Mouse (Mus musculus): ENCODE data around the gene Gpsm2. TPM values are rescaled to one million over a fixed set of nuclear protein-coding genes. Genes with fewer than 3 reads are reported as not detected.

The Gpsm2 gene
- polyA plus RNA-seq, 1 experiment from 2014 or later: 22.7 TPM

DNA sequence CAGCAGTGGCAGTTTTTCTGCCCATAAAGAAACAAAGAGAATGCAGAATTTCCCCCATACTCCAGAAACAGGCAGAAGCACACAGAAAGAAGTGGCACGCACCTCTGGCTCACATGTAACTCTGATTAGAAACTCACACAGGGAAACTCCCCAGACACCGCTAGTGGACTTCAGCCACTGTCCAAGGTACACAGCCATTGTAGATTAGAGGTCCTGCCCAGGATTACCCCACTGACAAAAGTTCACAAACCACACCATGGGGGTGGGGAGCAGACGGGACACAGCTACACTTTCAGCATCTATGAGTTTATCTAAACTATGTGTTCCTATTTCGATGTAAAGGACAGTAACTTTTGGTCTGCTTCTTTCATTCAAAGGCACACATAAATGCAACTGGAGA is 7.3 kb downstream of the Gpsm2 start:
- no peak for DNase-seq (ENCODE audit: low spot score)
- 97% methylated on average over 4 of the region's 4 CpGs for WGBS
- ATAC-seq (ENCODE audit: low FRiP score): no peak
- H3K4me2 ChIP-seq (replicated peaks): no peak overlapping the region
- no peak overlapping the region for H3K27ac ChIP-seq
- no peaks in the 10 kb centered on the region; the same call in 1 of the 2 replicates for H3K4me1 ChIP-seq (replicated peaks; ENCODE audit: control insufficient read depth, insufficient read depth, low read length)
- no peak overlapping the region for H3K9ac ChIP-seq
- H3K9me3 ChIP-seq (ENCODE audit: control insufficient read depth, low read length): no peaks in the 10 kb centered on the region
- H3K27me3 ChIP-seq (ENCODE audit: control insufficient read depth, insufficient read depth, low read length): no peaks in the 10 kb centered on the region
- H3K36me3 ChIP-seq (replicated peaks; ENCODE audit: control insufficient read depth, insufficient read depth): no peaks in the 10 kb centered on the region
- H3K4me3 ChIP-seq (replicated peaks; ENCODE audit: low read length): no peak overlapping the region

DNA sequence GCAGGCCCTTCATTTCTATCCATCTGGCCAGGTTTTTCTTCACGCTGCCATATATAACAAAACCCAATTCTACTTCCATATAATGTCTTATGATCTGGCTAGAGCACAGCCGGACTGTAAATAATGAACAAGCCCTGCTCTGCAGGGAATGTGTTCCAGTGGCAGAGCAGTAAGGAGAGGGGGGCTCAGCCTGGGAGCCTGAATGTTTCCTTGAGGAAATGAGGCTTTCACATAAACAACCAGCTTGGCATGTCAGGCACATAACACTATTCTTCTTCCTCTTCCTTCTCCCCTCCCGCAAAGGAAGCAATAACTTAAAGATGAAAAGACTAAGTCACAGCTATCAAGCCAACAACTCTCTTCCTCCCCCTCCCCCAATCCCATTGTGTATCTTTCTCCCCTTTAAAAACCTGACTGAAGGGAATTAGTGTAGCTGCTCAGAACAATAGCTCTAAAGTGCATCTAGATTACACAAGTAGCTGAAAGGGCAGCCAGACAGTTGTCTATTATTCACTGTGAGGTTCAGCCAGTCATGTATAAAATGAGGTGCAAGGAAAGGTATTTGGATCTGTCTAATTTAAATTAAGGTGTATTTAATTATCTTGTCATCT is 8.9 kb downstream of the Gpsm2 start:
- H3K4me1 ChIP-seq (replicated peaks; ENCODE audit: control insufficient read depth, insufficient read depth, low read length): no peaks in the 10 kb centered on the region; the same call in 1 of the 2 replicates
- ATAC-seq (ENCODE audit: low FRiP score) (no peak), DNase-seq (ENCODE audit: low spot score) (peak; percentile 29)
- WGBS: 26% methylated on average over 3 of the region's 3 CpGs
- H3K4me2 ChIP-seq (replicated peaks): no peak overlapping the region
- H3K9me3 ChIP-seq (ENCODE audit: control insufficient read depth, low read length): no peaks in the 10 kb centered on the region
- H3K27ac ChIP-seq: no peak overlapping the region
- no peaks in the 10 kb centered on the region for H3K36me3 ChIP-seq (replicated peaks; ENCODE audit: control insufficient read depth, insufficient read depth)
- H3K4me3 ChIP-seq (replicated peaks; ENCODE audit: low read length): no peak overlapping the region
- no peaks in the 10 kb centered on the region for H3K27me3 ChIP-seq (ENCODE audit: control insufficient read depth, insufficient read depth, low read length)
- H3K9ac ChIP-seq: no peak overlapping the region

- DNase-seq (ENCODE audit: low spot score): no peak
- WGBS: 92% methylated on average over 5 of the region's 5 CpGs
These were observed 10.8 kb downstream of the Gpsm2 start for GRCm38 (mm10) chr3:108711296-108711695.

DNA sequence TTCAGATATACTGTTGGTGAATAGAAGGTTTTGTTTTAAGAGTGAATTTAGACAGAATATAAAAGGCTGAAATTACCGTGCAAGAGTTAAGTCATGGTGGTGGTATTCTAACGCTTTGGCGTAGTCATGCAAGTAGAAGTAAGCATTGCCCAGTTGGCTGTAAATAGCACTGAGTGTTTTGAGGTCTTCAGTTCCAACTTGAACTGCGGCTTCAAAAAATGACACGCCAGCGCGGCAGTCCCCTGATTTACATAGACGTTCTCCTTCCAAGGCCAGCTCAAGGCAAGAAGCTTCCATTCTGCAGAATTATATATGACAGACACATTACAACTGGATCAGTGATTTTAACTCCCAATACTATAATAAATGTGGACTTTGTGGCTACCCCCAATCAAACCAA is 19.3 kb downstream of the Gpsm2 start:
- ATAC-seq (ENCODE audit: low FRiP score): no peak
- Histone ChIP-seq H3K4me3 (replicated peaks; ENCODE audit: low read length) (no peak overlapping the region), H3K9me3 (ENCODE audit: control insufficient read depth, low read length) (no peaks in the 10 kb centered on the region), H3K27ac (no peak overlapping the region), H3K4me2 (replicated peaks) (no peak overlapping the region), H3K4me1 (replicated peaks; ENCODE audit: control insufficient read depth, insufficient read depth, low read length) (no peaks in the 10 kb centered on the region), H3K36me3 (replicated peaks; ENCODE audit: control insufficient read depth, insufficient read depth) (peaks cover 24% of the 10 kb centered on the region), H3K27me3 (ENCODE audit: control insufficient read depth, insufficient read depth, low read length) (no peaks in the 10 kb centered on the region), H3K9ac (no peak overlapping the region)
- DNase-seq (ENCODE audit: low spot score): no peak
- 94% methylated on average over 8 of the region's 8 CpGs for WGBS

More at GRCm38 (mm10) chr3:108711296-108711695, 10.8 kb downstream of the Gpsm2 start:
- no peak overlapping the region for H3K4me2 ChIP-seq (replicated peaks)
- H3K4me1 ChIP-seq (replicated peaks; ENCODE audit: control insufficient read depth, insufficient read depth, low read length): no peaks in the 10 kb centered on the region; the same call in 1 of the 2 replicates
- no peak overlapping the region for H3K27ac ChIP-seq
- H3K4me3 ChIP-seq (replicated peaks; ENCODE audit: low read length): no peak overlapping the region
- ATAC-seq (ENCODE audit: low FRiP score): no peak
- no peaks in the 10 kb centered on the region for H3K9me3 ChIP-seq (ENCODE audit: control insufficient read depth, low read length)
- no peaks in the 10 kb centered on the region for H3K27me3 ChIP-seq (ENCODE audit: control insufficient read depth, insufficient read depth, low read length)
- no peaks in the 10 kb centered on the region for H3K36me3 ChIP-seq (replicated peaks; ENCODE audit: control insufficient read depth, insufficient read depth)
- H3K9ac ChIP-seq: no peak overlapping the region

- peaks cover 36% of the 10 kb centered on the region for H3K36me3 ChIP-seq (replicated peaks; ENCODE audit: control insufficient read depth, insufficient read depth)
- no peaks in the 10 kb centered on the region for H3K27me3 ChIP-seq (ENCODE audit: control insufficient read depth, insufficient read depth, low read length)
- DNase-seq (ENCODE audit: low spot score) (peak; percentile 66), ATAC-seq (ENCODE audit: low FRiP score) (no peak)
- H3K9ac ChIP-seq: no peak overlapping the region
- WGBS: 80% methylated on average over 1 of the region's 1 CpGs
- H3K4me1 ChIP-seq (replicated peaks; ENCODE audit: control insufficient read depth, insufficient read depth, low read length): no peaks in the 10 kb centered on the region
- no peak overlapping the region for H3K27ac ChIP-seq
- no peak overlapping the region for H3K4me3 ChIP-seq (replicated peaks; ENCODE audit: low read length)
- H3K9me3 ChIP-seq (ENCODE audit: control insufficient read depth, low read length): no peaks in the 10 kb centered on the region
- no peak overlapping the region for H3K4me2 ChIP-seq (replicated peaks)
These were observed 20.9 kb downstream of the Gpsm2 start for GRCm38 (mm10) chr3:108701256-108701655.

- H3K9me3 ChIP-seq (ENCODE audit: control insufficient read depth, low read length): no peaks in the 10 kb centered on the region
- H3K4me2 ChIP-seq (replicated peaks): no peak overlapping the region
- ATAC-seq (ENCODE audit: low FRiP score): no peak
- no peaks in the 10 kb centered on the region for H3K4me1 ChIP-seq (replicated peaks; ENCODE audit: control insufficient read depth, insufficient read depth, low read length)
- no peak for DNase-seq (ENCODE audit: low spot score)
- WGBS: 91% methylated on average over 4 of the region's 4 CpGs
- H3K9ac ChIP-seq: no peak overlapping the region
- no peak overlapping the region for H3K27ac ChIP-seq
- H3K36me3 ChIP-seq (replicated peaks; ENCODE audit: control insufficient read depth, insufficient read depth): peaks cover 42% of the 10 kb centered on the region
- no peaks in the 10 kb centered on the region for H3K27me3 ChIP-seq (ENCODE audit: control insufficient read depth, insufficient read depth, low read length)
- no peak overlapping the region for H3K4me3 ChIP-seq (replicated peaks; ENCODE audit: low read length)
These were observed 22.3 kb downstream of the Gpsm2 start for GRCm38 (mm10) chr3:108699786-108700185.

DNA sequence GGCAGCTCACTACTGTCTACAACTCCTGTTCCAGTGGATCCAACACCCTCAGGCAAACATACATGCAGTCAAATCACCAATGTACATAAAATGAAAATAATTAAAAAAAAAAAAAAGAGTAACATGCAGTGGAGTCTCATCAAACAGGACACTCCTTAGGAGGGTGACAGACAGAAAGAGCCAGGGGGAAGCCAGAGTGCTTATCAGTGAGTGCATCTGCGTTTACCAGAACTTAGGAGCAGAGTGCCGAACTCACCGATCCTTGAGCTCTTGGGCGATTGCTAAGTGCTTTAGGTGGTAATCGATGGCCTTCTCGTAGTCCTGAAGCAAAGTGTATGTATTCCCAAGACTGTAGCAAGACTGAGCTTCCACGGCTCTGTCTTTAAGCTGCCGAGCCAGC is 23.4 kb downstream of the Gpsm2 start:
- no peaks in the 10 kb centered on the region for H3K9me3 ChIP-seq (ENCODE audit: control insufficient read depth, low read length)
- no peaks in the 10 kb centered on the region for H3K27me3 ChIP-seq (ENCODE audit: control insufficient read depth, insufficient read depth, low read length)
- no peak for ATAC-seq (ENCODE audit: low FRiP score)
- H3K4me3 ChIP-seq (replicated peaks; ENCODE audit: low read length): no peak overlapping the region
- H3K36me3 ChIP-seq (replicated peaks; ENCODE audit: control insufficient read depth, insufficient read depth): peaks cover 48% of the 10 kb centered on the region
- H3K27ac ChIP-seq: no peak overlapping the region
- no peak overlapping the region for H3K9ac ChIP-seq
- H3K4me2 ChIP-seq (replicated peaks): no peak overlapping the region
- H3K4me1 ChIP-seq (replicated peaks; ENCODE audit: control insufficient read depth, insufficient read depth, low read length): no peaks in the 10 kb centered on the region
- WGBS: 95% methylated on average over 8 of the region's 8 CpGs
- DNase-seq (ENCODE audit: low spot score): no peak

DNA sequence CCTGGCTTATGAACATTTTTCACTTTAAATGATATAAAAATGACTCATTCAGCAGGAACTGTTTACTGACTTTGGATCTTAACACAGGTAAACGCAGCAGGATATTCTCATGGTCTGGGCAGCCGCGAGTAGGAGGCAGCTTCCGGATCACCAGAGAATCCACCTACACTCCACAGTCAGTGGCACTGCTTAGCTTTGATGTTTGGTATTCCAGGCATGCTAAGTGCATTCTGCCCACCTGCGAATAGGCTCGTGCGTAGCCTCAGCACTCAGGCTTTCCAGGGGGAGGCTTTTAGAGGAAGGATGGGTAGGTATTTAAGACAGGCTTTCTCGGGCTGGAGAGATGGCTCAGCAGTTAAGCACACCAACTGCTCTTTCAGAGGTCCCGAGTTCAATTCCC is 27.8 kb downstream of the Gpsm2 start:
- H3K9me3 ChIP-seq (ENCODE audit: control insufficient read depth, low read length): no peaks in the 10 kb centered on the region
- no peak overlapping the region for H3K27ac ChIP-seq
- 94% methylated on average over 9 of the region's 9 CpGs for whole genome bisulfite sequencing
- no peak for ATAC-seq (ENCODE audit: low FRiP score)
- no peaks in the 10 kb centered on the region for H3K4me1 ChIP-seq (replicated peaks; ENCODE audit: control insufficient read depth, insufficient read depth, low read length)
- no peak overlapping the region for H3K4me3 ChIP-seq (replicated peaks; ENCODE audit: low read length)
- no peak overlapping the region for H3K4me2 ChIP-seq (replicated peaks)
- no peak for DNase-seq (ENCODE audit: low spot score)
- H3K27me3 ChIP-seq (ENCODE audit: control insufficient read depth, insufficient read depth, low read length): no peaks in the 10 kb centered on the region
- peaks cover 38% of the 10 kb centered on the region for H3K36me3 ChIP-seq (replicated peaks; ENCODE audit: control insufficient read depth, insufficient read depth)
- H3K9ac ChIP-seq: no peak overlapping the region

GRCm38 (mm10) chr3:108689979-108690378 is 32.1 kb downstream of the Gpsm2 start:
- ATAC-seq (ENCODE audit: low FRiP score): no peak
- WGBS: 70% methylated on average over 4 of the region's 4 CpGs

GRCm38 (mm10) chr3:108689446-108689845 is 32.7 kb downstream of the Gpsm2 start:
- Histone ChIP-seq H3K27ac (no peak overlapping the region), H3K4me2 (replicated peaks) (no peak overlapping the region), H3K9ac (no peak overlapping the region), H3K4me3 (replicated peaks; ENCODE audit: low read length) (no peak overlapping the region), H3K27me3 (ENCODE audit: control insufficient read depth, insufficient read depth, low read length) (no peaks in the 10 kb centered on the region), H3K36me3 (replicated peaks; ENCODE audit: control insufficient read depth, insufficient read depth) (peaks cover 36% of the 10 kb centered on the region), H3K4me1 (replicated peaks; ENCODE audit: control insufficient read depth, insufficient read depth, low read length) (no peaks in the 10 kb centered on the region), H3K9me3 (ENCODE audit: control insufficient read depth, low read length) (no peaks in the 10 kb centered on the region)
- WGBS: 84% methylated on average over 8 of the region's 8 CpGs
- DNase-seq (ENCODE audit: low spot score) (no peak), ATAC-seq (ENCODE audit: low FRiP score) (no peak)

More at GRCm38 (mm10) chr3:108689979-108690378, 32.1 kb downstream of the Gpsm2 start:
- peaks cover 38% of the 10 kb centered on the region for H3K36me3 ChIP-seq (replicated peaks; ENCODE audit: control insufficient read depth, insufficient read depth)
- H3K27ac ChIP-seq: no peak overlapping the region
- H3K4me2 ChIP-seq (replicated peaks): no peak overlapping the region
- H3K4me3 ChIP-seq (replicated peaks; ENCODE audit: low read length): no peak overlapping the region
- no peak for DNase-seq (ENCODE audit: low spot score)
- no peaks in the 10 kb centered on the region for H3K27me3 ChIP-seq (ENCODE audit: control insufficient read depth, insufficient read depth, low read length)
- no peaks in the 10 kb centered on the region for H3K4me1 ChIP-seq (replicated peaks; ENCODE audit: control insufficient read depth, insufficient read depth, low read length)
- H3K9ac ChIP-seq: no peak overlapping the region
- no peaks in the 10 kb centered on the region for H3K9me3 ChIP-seq (ENCODE audit: control insufficient read depth, low read length)

Data from hindbrain, embryonic 14.5 days (tissue).